Mouse (Mus musculus) left cerebral cortex, adult 18-20 months (tissue): ENCODE data around the gene Cox8c. TPM values are rescaled to one million over a fixed set of nuclear protein-coding genes. Genes with fewer than 3 reads are reported as not detected.

Experiments
- total RNA-seq, 2 experiments: library from RNA; stranded (reverse); gene quantifications; 2 replicates each; pipeline ENCODE4 v1.2.3; 2021

Cox8c gene
- total RNA-seq, 2 experiments from 2014 or later = not detected

Other genes with a start within 250 kb of the Cox8c start
- gene Itpk1, start 194.4 kb upstream of the Cox8c start, total RNA-seq = 10 to 100 TPM; 56.0 to 63.6 TPM
- gene Moap1, start 155.7 kb upstream of the Cox8c start, total RNA-seq = 10 to 100 TPM; 33.1 to 34.5 TPM
- 1 to 10 TPM; 5.1 to 5.7 TPM for gene Tmem251, start 155.6 kb upstream of the Cox8c start, total RNA-seq
- not detected for gene Gm28051, start 141.6 kb upstream of the Cox8c start, total RNA-seq
- gene Gon7, start 141.5 kb upstream of the Cox8c start, total RNA-seq = 10 to 100 TPM; 13.8 to 21.4 TPM
- 10 to 100 TPM; 32.5 to 32.6 TPM for gene Ubr7, start 141.3 kb upstream of the Cox8c start, total RNA-seq
- 10 to 100 TPM; 16.5 to 19.1 TPM for gene Gm20604, start 140.6 kb upstream of the Cox8c start, total RNA-seq
- gene Btbd7, start 20.8 kb upstream of the Cox8c start, total RNA-seq = 10 to 100 TPM; 18.4 to 19.6 TPM
- 10 to 100 TPM; 54.7 to 55.8 TPM for gene Unc79, start 49.5 kb downstream of the Cox8c start, total RNA-seq